Mouse (Mus musculus): ENCODE data around the gene Foxi3.

DNA sequence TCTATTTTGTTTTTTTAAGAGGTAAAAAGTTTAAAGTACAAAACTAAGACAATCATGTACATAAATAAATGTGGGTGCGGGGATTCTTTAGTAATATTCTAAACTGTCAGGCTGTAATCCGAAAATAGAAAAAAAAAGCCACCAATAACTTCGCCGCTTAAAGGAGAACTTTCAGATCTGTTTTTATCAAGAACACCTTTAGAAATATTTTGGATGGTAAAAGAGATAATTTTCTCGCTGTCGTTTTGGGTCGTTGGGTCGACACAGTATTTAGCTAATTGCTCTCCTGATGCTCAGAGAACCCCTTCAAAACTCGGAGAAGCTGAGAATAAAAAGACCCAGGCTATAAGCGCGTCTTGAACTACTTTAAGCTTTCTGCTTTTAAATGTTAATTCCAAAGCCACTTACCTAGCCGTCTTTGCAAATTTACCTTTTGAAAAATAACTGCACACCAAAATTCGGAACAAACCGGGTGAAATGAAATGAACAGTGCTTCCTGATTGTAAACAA, 985 bp upstream of the Foxi3 start:
- TF ChIP-seq CHD2 (IDR thresholded peaks at IDR 0.05; ENCODE audit: low read depth, low read length) (no peak), ZC3H11A (IDR thresholded peaks at IDR 0.05; ENCODE audit: borderline replicate concordance, low read depth, low read length) (no peak)

Data from ES-E14 (cell line).